Mouse (Mus musculus): ENCODE measurements around the gene Gjd3.

The Gjd3 gene

GRCm38 (mm10) chr11:98947969-98948569, 34.7 kb downstream of the Gjd3 start:
- no peak for DNase-seq (ENCODE audit: low spot score in 2 of 2)

- no peak for DNase-seq (ENCODE audit: low spot score in 2 of 2)
These were observed 37.2 kb downstream of the Gjd3 start for GRCm38 (mm10) chr11:98945605-98945977.

DNA sequence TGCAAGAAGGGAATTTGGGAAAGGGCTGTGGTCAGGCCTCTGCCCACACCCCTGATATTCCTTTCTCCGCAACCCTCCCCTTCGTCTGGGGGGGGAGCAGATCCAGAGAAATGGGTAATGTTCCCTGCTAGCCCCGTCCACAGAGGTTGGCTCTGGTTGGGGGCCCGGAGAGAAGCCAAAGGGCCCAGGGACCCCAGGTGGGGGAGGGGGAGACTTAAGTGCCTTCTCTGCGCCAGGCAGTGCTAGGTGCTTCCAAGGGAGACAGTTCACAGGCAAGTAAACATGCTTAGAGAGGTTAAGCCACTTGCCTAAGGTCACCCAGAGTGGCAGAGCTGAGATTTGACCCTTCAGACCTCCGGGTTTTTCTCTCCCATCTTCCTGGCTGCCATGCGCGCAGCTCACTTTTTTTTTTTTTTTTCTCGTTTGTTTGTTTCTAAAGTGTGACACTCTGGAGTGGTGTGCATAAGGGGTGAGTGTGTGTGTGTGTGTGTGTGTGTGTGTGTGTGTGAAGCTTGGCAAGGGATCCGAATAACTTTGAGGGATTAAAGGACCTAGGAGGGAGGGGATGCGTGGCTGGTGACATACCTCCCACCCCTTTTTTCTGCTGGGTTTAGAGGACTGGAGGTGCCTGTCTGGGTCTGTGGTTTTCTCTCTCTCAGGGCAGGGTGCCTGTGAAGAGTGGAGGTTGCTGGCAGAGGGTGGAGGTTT, 37.8 kb downstream of the Gjd3 start:
- DNase-seq (ENCODE audit: low spot score in 2 of 2), result no peak

DNA sequence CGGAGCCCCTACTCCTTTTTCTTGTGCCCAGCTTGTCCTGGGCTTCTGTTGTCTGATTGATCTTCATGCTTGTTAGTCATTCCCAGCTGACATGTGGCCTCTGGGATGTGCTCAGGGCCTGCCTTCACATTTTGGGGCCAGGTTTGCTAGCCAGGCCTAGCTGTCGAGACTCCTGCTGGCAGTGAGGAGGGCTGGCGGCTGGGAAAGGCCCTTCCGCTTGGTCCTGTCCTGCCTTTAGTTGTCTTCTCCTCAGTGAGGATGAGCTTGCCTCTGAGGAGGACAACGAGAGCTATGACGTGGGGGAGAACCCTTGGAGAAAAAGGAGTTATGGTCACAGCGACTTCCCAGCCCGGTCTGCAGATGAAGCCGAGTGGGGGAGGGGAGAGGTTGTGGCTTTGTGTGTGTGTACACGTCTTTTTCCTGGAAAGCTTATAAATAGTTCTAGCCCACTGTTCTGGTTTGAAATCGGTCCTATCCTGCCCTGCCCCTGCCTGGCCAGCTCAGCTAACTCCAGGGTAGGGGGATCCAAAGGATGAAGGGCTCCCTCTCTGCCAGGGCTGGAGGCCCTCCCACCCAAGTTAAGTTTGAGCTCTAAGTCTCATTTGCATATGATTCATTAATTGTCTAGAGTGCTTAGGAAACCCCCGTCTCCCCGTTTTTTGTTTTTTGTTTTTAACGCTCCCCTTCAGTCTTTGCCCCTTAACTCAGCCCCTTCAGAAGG, 38.9 kb downstream of the Gjd3 start:
- no peak for DNase-seq (ENCODE audit: low spot score in 2 of 2)

GRCm38 (mm10) chr11:98942923-98943641, 39.7 kb downstream of the Gjd3 start:
- DNase-seq (ENCODE audit: low spot score in 2 of 2), result peak; percentile 82 to 89

- no peak for DNase-seq (ENCODE audit: low spot score in 2 of 2)
These were observed 40.3 kb downstream of the Gjd3 start for GRCm38 (mm10) chr11:98942555-98942922.

DNA sequence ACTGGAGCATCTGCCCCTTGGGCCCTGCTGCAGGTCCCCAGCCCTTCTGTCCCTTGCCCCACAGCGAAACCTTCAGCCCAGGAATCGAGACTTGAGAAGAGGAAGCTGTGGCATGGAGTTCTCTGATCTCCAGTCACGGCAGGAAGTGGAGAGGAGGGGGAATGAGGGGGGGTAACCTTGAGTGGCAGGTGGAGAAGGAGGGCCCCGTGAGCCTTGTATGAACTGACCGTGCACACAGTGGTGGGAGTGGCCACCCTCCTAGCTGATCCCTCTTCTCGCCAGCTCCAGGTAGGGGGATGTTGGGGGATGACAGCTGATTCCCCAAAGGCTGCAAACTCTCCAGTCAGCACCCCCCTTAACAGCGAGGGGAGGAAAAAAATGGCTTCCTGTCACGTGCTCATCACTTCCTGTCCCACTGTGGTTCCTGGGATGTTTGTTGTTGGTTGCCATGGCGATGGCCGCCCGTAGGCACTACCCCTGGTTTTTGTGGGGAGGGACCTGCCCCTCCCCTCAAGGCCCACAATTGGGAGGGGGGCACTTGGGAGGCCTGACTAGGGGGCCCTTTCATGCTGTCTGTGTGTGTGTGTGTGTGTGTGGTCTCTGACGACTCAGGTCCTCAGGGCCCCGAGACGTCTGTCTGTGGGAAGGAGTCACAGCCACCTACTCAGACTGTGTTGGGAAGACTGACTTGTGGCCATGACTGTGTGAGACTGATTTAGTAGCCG, 40.8 kb downstream of the Gjd3 start:
- peak; percentile 91 to 93 for DNase-seq (ENCODE audit: low spot score in 2 of 2)

GRCm38 (mm10) chr11:98941341-98941825, 41.4 kb downstream of the Gjd3 start:
- DNase-seq (ENCODE audit: low spot score in 2 of 2), result no peak

GRCm38 (mm10) chr11:98940776-98941175, 42.0 kb downstream of the Gjd3 start:
- DNase-seq (ENCODE audit: low spot score in 2 of 2), result no peak

DNA sequence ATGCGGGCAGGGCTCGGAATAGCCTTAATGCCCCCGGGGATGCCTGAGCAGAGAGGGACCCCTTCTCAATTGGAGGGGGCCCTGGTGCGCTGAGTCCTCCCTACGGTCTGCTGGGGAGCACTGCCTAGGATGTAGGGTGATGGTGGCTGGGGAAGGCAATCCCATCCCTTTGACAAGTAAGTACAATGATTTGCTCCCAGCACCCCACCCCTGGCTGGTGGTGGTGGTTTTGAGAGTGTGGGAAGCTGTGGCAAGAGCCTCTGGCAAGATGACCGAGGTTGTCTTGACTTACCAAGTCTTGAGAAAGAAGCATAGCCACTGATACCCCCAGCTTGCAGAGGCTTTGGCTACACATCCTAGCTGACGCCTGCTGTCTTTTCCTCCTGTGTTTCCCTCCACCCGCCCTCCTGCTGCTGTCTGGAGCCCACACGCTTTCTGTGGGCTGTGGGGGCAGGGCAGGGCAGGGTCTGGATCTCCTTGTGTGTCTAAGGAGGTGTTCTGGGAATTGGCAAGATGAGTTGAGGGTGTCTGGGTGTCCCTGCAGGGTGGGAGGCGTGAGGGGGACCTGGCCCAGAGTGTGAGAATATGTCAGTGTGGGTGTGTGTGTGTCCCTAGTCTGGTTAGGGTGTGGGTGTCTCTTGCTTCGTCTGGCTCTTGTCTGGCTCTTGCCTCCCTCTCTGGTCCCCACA, 42.7 kb downstream of the Gjd3 start:
- no peak for DNase-seq (ENCODE audit: low spot score in 2 of 2)

DNA sequence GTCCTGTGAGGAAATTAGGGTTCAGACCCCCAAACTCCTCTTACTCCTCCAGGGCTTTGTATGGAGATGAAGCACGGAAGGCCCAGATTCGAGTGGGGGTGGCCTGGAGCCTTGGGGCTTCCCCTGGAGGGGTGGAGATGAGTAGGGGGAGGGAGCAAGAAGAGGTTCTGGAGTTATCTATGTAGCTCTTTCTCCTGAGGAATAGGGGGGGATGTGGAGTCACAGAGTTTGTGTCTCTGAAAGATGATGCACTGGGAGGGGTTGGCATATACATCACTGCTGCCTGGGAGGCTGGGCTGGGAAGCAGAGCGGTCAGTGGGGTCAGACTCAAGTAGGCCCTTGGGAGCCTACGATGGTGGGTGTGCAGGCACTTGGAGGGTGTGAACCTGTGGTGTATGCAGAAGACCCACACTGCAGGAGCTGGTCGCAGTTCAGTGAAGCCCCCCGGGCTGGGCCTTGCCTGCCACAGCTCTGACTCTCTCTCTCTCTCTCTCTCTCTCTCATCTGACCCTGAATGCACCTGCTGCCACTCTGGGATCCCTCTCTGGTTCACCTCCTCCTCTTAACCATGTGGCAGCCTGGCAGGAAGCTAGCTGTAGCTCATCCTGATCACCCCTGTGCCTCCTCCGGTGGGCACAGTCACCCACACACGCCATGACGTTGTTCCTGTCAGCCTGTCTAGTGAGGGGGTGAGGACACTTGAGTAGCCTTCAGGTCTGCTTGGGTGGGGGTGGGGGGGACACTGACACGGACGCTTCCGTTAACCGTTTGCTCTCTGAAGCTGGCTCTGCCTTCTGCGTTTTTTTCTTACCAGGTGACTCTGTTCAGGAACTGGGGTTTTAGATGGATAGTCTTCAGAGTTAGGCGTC, 43.5 kb downstream of the Gjd3 start:
- peak in 1 of 2 experiments; percentile 28 for DNase-seq (ENCODE audit: low spot score in 2 of 2)

- no peak for DNase-seq (ENCODE audit: low spot score in 2 of 2)
These were observed 44.1 kb downstream of the Gjd3 start for GRCm38 (mm10) chr11:98938701-98939083.

DNA sequence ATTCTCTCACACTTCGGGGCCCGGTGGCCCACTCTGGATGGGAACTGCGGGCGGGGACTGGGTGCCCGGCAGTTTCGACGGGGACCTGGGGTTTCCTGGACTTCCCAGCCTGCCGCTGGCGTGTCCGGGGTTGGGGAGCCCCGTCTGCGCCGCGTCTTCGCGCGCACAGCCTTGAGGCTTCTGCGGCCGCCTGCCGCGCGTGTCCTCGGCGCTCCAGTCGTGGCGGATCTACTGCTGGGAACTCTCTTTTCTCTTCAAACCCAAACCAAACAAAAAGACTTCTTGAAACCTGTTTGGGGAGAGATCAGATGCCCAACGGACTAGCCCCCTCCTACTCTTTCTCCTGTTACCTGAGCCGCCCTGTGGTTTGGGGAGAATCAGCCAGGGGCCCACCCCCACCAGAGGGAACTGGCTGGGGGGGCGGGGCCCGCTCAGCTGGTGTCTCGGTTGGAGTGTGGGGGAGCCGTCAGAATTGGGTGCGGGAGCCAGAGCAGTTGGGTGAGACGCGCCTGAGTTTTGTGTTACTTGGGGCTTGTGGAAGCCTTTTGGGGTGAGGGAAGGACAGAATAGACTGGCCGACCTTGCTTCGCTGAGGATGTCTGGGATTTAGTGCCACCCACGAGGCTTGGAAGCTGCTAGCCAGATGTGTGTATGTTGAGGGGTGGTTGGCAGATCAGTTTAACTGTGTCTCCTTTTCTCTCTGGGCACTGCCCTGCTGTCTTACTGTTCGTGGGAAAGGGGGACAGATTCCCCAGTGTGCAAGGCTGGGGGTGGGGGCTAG, 44.7 kb downstream of the Gjd3 start:
- DNase-seq (ENCODE audit: low spot score in 2 of 2), result peak in 1 of 2 experiments; percentile 63

DNA sequence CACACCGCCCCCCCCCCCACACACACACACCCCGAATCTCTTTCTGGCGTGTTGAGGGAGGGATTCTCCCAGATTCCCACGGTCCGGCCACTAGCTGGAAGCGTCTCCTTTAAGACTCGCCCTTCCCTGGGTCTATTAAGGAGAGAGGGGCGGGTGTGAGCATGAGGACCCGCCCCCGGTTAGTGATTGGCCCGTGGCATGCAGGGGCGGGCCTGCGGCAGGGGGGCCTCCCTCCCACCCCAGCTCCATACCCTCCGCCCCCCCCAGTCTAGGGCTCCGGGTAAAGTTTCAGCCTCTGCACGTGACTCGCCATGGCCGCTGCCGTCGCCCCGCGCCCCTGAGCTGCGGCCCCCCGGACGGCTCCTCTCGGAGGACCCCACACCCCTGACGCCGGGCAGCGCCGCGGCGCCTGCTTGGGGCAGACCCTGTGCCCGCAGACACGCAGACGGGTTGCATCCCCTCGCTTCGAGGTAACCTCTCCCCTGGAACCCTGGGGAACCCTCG, 45.4 kb downstream of the Gjd3 start:
- peak; percentile 93 to 95 for DNase-seq (ENCODE audit: low spot score in 2 of 2)

DNA sequence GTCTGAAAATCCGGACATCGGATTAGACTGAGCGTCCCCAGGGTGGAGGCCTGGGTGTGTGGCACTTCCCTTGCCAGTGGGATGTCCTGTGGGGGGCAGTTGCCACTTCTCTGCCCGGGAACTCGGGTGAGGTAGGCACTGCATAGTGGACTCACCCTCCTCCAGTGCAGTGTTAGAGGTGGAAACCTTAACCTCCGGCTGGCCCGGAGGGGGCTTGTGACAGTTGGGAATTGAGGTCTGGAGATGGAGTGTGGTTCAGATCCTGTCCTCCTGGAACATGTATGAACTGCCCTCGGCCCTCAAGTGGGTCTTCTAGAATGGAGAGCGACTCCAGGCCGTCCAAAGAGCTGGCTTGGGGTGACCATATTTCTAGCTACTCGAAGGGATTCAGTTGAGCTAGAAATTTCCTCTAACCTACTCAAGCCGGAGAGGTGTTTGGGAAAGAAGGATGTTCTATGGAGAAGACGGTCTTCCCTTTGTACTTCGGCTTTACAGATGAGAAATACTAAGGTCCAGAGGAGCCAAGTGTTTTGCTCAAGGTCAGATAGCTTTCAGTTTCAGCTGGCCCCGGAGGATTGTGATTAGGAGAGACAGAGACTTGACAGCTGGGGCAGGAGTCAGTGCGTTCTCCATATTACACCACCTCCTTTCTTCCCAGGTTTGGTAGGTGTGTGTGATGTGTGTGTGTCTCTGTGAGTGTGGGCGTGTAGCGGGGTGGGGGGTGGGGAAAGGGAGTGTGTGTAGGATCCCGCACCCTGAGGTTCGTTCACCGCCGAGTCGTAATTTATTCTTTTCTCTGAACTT, 46.0 kb downstream of the Gjd3 start:
- DNase-seq (ENCODE audit: low spot score in 2 of 2), result no peak

DNA sequence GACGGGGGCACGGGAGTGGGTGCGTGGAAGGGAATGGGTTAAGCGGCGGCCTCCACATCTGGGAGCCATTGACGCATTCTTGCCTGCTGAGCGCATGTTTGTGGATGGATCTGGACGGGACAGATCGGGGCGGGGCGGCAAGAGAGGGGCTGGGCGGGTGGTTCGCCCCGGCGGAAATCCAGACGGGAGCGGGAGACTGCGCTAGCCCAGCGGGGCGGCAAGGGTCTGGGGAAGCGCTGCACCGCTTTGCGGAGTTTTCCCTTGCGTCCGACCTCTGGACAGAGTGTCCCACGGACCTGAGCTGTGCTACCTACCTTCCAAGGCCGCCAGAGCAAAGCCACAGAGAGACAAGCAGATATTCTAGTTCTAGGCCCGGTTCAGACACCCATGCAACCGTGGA, 46.6 kb downstream of the Gjd3 start:
- DNase-seq (ENCODE audit: low spot score in 2 of 2), result peak; percentile 78 to 84

DNA sequence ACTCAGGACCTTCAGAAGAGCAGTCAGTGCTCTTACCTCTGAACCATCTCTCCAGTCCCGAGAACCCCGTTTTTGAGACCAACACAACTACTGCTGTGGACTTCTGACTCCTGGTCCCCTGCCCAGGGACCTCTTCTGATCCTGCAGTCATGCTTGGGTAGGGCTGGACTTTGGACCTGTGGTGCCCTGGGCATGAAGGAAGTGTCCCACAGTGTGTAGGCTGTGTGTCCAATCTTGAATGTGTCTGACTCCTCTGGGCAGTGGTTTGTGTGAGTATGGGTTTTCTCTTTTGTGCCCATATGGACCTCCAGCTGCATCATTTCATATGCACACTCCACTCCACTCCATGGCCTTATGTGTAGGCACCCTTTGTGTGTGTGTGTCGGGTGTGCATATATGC, 47.7 kb downstream of the Gjd3 start:
- no peak for DNase-seq (ENCODE audit: low spot score in 2 of 2)

- DNase-seq (ENCODE audit: low spot score in 2 of 2), result no peak
These were observed 48.4 kb downstream of the Gjd3 start for GRCm38 (mm10) chr11:98934367-98934766.

Data from heart, adult 9 months (tissue).